Mouse (Mus musculus): ENCODE results near the gene Ltc4s. TPM values are rescaled to one million over a fixed set of nuclear protein-coding genes. Genes with fewer than 3 reads are reported as not detected.

Gene Ltc4s
- total RNA-seq, 2 experiments from 2014 or later, result 0.74 TPM; not detected in 1

DNA sequence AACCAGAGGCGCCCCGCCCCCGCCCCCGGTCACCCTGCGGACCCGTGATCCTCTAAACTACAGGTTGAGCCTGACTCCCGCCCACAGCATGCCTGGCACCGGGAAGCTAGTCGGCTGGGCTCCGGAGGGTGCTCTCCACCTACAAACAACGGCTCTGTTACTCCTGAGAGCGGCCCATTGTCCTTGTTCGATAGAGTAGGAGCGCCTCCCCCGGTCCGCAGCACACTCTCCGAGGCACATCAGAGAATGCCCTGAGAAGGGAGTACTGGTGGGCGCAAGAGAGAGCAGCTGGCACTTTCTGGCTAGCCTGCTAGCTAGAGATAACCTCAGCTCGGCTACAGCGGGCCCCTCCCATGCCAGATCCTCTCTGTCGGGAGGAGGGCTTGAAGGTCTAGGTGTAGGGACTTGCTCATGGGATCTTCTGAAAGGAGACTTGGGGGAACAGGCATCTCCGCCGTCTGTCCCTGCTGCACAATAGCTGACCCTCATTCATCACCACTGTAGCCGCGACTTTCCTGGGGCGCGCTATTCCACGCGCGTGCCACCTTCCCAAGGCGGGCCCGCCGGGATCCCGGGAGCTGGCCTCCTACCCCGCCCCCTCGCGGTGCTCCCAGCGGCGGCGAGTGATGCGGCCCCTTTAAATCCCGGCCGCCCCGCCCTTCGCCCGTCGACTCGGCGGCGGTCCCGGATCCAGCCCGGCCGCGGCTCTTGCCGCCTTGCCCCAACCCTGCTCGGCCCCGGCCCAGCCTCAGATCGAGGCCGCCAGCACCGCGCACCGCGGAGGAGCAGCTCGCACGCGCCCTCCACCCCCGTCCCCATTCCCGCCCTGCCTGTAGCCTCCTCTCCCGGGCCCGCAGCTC is 13.5 kb downstream of the Ltc4s start:
- peak; percentile 80 for ATAC-seq (replicated peaks; ENCODE audit: poor library complexity)

DNA sequence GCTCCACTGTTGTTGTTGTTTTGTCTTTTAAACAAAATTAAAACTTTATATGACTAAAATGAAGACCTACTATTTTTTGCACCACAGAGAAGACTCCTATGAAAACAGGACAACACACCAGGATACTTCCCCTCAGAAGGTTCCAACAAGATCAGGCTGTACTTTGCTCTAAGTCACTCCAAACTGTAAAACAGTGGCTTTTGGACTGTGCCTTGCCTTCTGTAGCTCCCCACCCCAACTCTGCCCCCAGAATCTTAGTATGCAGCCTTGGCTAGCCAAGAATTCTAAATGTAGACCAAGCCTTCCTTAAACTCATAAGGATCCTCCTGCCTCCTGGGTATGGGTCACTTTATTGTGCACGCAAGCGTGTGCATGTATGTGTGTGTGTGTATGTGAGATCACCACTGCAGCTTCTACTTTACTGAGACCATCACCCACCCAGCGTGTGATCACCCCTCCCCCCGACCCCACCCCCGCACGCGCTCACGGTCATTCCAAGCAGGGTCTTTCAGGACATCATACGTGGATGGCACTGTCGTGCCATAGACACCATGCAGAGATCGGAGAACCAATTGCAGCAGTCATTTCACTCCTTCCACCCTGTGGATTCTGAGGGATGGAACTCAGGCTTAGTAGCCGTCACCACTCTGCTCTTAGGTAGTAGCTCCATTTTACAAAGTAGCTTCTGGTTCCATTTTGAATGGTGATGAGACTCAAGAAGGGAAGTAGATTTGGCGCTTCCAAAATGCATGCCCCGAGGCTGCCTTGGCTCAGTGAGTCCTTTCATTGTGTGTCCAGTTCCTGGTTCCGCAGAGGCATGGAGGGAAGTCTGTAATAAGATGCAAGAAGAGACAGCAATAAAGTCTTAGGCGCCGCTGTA is 14.4 kb downstream of the Ltc4s start:
- ATAC-seq (replicated peaks; ENCODE audit: poor library complexity), result no peak

DNA sequence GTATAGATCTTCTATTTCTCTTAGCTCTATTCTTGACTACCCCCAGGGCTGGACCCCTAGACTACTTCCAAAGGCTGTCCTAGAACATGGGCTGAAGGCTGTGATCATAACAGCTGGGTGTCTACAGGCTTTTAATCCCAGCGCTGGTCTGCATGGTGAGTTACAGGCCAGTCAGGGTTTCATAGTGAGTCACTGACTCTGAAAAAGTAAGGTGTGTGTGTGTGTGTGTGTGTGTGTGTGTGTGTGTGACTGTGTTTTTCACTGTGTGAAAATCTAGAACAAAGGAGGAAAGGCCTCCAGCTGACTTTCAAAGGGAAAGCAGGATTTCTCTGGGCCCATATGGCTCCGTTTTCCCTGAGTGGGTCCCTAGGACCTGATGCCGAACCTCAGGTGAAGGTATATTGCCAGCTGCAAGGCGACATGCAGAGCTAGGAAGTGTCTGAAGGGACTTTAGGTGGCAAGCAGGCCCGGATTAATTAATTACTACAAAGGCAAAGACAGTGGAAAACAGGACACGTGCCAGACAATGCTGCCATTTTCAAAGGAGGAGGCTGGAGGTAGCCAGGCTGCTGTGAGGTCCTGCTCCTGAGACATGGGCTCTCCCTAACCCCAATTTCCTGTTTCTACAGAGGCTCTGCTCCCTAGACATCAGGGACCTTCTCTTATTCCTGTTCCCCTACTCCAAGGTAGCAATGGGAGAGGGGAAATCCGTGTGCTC is 15.7 kb downstream of the Ltc4s start:
- no peak for ATAC-seq (replicated peaks; ENCODE audit: poor library complexity)

DNA sequence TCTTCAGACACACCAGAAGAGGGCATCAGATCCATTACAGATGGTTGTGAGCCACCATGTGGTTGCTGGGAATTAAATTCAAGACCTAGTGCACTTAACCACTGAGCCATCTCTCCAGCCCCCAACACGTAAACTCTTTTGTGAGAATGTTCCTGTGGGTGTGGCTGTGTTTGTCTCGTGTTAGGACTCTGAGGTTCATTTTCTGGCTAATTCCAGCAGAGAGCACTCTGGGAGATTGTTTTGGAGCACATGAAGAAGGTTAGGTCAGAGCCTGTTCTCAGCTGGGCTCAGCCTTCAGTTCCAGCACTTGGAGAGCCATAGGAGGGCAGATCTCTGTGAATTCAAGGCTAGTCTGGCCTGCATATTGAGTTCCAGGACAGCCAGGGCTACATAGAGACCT is 18.6 kb downstream of the Ltc4s start:
- ATAC-seq (replicated peaks; ENCODE audit: poor library complexity), result no peak

DNA sequence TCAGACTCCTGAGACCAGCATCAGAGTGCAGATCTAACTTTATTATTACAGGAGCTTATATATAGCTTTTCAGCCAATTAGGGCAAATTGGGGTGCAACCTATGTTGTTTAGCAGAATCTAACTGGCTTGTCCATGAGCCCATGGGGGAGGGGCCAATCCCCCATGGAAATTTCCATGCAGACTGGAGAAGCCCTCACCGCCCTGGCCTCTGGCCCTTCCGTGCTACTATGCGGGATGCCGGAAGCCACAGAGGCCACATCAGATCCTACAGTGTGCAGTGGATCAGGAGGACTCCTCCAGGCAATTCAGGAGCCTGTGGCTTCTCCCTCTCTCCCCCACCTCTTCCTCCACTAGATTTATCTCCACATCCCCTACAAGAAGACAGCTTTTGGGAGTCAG is 20.6 kb downstream of the Ltc4s start:
- ATAC-seq (replicated peaks; ENCODE audit: poor library complexity), result no peak

DNA sequence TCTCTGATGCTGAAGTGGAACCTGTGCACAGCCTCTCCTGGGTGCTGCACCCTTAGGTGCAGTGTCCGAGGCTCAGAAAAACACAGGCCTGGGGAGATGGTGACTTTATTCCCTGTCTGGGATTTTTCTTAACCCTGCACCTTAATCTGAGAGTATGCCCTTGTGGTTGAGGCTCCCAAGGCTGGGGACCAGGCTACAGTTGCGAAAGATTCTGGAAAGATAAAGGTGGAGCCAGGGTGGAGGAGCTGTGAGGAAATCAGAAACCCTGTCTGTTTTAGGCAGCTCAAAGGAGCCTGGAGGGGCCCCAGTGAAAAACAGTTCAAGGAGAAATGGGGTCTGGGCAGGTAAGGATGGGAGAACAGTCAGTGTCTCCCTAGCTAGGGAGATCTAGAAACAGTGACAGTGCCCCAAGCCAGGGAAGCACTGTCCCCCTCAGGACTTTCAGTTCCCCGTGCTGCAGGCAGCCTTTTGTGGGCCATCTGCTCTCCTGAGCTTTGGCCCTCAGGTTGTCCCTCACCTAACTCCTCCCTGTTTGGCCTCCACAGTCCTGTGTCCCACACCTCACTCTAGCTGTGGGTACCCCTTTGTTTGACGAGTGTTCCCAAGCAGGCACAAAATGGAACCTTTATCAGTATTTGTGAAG is 21.6 kb downstream of the Ltc4s start:
- no peak for ATAC-seq (replicated peaks; ENCODE audit: poor library complexity)

DNA sequence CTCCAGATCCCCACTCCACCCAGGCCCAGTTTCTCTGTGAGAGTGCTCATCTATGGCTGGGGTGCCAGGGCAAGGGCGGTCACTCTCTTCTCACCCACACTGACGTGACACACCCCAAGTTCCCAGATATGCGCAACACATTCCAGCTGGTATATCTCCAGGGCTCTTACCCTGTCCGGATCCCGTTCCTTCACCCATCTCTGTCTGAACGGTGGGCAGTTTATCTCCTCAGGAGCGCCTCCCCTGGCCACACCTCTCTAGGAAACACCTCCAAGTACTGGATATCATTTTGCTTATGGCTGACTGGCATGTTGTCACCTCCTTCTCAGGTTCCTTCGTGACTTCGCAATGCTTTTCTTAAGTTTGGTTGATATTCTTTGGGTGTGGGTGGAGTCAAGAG is 22.8 kb downstream of the Ltc4s start:
- no peak for ATAC-seq (replicated peaks; ENCODE audit: poor library complexity)

DNA sequence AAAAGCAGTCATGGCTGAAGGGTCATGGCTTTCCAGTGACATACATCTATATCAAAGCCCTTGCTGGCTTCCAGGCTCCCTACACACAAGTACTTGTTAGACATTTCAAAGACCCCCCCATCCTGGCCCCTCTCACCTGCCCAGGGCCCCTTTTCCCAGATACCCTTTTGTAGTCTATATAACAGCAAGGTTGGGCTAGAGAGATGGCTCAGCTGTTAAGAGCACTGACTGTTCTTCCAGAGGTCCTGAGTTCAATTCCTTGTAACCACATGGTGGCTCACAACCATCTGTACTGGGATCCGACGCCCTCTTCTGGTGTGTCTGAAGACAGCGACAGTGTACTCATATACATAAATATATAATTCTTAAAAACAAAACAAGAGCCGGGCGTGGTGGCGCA is 23.8 kb downstream of the Ltc4s start:
- no peak for ATAC-seq (replicated peaks; ENCODE audit: poor library complexity)

DNA sequence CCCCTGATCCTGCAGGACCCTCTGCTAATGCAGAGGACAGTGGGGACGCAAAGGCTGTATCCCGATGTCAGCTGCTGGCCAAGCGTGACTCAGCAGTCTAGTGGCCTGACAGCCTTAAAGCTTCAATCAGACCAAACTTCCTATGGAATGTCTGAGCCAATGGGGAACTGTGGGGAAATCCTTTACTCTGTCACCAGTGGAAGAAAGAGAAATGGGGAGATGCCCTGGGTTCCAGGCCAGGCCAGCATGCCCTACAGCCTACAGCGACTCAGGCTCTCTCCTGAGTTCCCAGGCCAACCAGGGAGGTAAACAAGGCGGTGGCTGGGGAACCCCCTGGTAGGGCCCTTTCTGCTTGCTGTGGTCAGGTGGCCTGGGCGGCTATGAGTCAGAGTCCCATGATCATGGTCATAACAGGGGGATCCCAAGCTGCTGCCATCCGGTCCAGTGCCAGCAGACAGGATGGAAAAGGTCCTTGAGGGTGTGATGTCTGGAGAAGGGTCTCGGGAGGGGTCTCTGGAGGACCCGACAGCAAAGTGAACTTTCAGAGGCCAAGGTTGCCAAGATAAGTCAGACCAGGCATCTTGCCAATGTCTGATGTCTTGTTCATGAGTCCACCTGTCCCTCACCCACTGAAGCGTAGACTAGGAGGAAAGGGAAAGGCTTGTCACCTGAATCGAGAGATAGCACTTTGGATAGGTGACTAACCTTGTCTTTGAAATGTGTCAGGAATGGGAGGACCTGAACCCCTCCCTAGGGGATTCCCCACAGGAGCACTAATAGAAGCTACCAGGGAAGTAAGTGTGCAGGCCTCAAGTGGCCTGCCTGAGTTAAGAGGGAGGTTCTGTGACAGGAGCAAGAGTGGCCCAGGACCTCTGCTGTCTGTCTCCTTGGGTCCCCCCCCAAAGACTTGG is 25.3 kb downstream of the Ltc4s start:
- ATAC-seq (replicated peaks; ENCODE audit: poor library complexity), result no peak

DNA sequence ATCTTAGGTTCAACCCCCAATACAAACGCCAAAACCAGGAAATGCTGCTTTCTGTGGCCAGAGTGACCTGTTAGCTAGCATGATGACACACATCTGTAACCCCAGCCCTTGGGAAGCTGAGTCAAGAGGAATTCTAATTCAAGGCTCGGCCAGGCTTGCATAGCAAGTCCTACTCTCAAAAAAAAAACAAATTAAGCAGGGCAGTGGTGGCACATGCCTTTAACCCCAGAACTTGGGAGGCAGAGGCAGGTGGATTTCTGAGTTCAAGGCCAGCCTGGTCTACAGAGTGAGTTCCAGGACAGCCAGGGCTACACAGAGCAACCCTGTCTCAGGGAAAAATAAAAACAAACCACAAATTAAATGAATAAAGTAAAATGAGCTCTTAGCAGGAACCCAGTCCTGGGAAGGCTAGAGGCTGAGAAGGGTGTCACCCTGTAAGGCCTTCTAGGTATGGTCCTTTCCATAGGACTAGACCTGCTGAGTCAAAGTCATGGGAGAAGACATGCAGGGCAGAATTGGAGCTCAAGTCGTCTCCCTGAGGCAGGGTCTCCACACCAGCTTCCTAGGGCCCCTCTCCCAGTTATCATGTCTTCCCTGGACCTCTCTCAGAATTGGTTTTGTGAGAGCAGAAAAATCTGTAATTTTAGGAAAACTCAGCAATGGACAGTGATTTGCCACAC is 26.2 kb downstream of the Ltc4s start:
- ATAC-seq (replicated peaks; ENCODE audit: poor library complexity), result no peak

DNA sequence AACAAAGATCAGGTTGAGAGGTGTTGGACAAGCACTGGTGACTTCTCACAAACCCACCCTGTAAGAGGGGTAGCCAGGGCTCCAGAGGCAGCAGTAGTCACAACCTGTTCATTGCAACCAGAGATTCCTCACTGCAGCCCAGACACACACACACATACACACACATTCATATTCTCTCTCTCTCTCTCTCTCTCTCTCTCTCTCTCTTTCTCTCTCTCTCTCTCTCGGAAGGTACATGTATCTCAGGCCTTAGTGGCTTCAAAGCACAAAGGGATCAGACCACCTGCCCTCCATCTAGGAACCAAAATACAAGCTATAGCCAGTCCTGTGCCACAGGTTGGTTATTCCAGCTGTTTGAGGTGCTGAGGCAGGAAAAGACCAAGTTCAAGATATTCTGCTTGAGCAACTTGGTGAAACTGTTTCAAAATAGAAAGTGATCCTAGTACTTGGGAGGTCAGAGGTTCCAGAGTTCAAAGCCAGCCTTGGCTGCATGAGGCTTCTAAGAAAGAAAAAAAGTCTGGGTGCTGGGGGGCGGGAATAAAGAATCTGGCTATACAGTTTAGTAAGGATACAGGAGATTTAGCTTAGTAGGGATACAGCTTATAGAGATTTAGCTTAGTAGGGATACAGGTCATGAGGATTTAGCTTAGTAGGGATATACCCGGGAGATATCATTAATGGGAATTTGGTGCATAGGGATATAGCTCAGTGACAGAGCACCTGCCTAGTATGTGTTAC is 26.9 kb downstream of the Ltc4s start:
- no peak for ATAC-seq (replicated peaks; ENCODE audit: poor library complexity)

DNA sequence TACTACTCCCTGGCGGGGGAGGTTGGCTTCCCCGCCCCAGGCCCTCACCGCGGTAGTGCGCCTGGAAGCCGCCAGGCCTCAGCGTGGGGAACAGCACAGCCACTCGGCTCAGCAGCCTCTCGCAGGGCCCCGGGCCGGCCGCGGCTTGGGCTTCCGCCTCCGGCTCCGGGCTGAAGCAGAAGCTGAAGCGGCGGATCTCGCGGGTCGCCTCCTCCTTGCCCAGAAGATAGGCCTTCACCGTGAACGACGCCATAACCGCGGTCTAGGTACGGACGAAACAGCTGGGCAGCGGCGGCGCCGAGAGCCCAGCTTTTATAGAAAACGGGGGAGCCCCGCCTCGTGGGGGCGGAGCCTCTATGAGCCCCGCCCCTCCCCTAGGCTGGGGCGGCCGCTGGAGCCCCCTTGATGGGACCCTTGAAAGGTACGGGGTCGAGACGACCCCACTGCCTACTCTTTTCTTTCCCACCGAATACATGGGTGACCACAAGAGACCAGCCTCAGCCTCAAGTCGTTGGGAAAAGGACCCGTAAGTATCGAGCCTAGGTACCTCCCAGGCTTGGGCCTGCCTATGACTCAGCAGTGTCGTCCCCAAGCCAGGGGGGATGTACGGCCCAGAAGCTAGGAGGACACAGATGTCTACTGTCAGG is 27.8 kb downstream of the Ltc4s start, which contains the start of the genes Sqstm1 and Mgat4b:
Gene Sqstm1 (minus strand): TSS at position 323 of the 647 bp plus-strand sequence.
Gene Mgat4b (plus strand): TSS at position 386 of the 647 bp plus-strand sequence.
- peak; percentile 58 for ATAC-seq (replicated peaks; ENCODE audit: poor library complexity)

DNA sequence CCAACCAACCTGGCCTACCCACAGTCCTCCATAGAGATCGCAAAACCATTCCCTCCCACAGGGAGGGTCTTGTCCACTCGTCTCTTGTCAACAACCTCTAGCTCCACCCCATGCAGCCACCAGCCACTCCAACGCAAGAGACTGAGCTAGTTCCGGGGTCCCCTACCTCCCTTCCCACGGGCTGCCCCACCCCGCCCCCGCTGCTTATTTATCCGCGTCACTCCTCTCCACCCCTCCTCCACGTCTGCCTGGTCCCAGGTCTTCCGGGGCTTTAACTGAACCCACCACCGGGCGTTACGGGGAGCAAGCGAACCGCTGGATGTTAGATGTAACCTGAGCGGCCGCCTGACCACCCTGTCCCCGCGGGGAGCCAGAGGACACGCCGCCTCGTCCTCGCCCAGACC is 28.3 kb downstream of the Ltc4s start:
- ATAC-seq (replicated peaks; ENCODE audit: poor library complexity), result peak; percentile 87

DNA sequence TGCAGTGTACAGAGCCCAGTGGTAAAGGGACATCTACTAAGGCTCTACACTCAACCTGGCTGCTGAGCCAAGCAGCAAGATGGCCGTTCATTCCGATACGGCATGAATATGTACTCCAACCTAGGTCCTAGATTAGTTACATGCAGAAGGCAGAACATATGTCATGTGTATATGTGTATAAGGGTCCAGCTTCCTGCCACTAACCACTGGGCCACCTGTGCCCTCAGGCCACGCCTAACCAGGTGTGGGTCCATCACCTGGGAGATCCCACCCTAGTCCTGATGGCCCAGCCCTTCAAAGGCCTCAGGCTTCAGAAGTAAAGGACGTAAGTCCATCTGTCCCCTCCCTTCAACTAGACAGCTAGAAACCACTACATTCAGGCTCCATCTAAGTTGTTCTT is 30.4 kb downstream of the Ltc4s start:
- ATAC-seq (replicated peaks; ENCODE audit: poor library complexity), result no peak

DNA sequence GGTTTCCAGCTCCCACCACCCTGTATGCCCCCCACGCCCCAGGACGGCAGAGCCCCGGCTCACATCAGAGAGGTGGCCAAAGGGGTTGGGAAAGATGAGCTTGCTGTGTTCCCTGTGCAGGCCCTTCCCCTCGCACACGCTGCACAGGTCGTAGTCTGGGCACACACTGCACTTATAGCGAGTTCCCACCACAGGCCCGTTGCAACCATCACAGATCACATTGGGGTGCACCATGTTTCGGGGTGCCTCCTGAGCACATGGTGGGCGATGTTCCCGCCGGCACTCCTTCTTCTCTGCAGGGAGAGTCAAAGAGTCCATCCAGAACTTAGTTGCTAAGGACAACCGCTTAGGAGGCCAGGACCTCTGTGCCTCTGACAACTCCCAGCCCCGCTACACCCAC is 31.1 kb downstream of the Ltc4s start:
- ATAC-seq (replicated peaks; ENCODE audit: poor library complexity), result no peak

DNA sequence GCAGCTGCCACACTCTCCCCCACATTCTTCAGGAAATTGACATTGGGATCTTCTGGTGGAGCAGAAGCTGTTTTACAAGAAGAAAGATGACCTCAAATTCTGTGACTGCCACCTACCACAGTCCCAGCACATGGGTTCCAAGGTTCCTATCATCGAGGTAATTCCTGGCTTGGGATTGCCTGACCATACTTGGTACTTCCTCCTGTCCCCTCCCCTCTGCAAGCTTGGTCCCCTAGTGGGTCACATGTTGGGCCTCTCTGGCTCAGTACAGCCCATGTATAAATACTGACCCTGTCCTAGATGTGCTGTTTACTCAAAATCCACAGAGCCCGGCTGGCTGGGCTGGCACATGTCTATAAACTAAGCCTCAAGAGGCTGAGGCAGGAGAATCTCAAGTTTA is 32.4 kb downstream of the Ltc4s start:
- no peak for ATAC-seq (replicated peaks; ENCODE audit: poor library complexity)

DNA sequence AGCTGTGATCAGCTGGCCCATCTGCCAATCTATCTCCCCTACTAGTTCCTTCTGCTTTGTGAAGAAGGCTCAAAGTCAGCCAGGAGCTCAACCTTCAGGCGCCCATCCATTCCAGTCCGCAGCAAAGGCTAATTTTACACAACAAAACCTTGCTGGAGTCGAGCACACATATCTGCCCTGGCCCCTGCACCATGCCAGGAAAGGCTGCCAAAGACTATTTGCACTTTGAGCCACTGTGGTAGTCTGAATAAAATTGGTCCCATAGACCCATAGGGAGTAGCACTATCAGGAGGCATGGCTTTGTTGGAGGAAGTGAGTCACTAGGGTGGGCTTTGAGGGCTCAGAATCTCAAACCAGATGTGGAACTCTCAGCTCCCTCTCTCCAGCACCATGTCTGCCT is 33.0 kb downstream of the Ltc4s start:
- no peak for ATAC-seq (replicated peaks; ENCODE audit: poor library complexity)

DNA sequence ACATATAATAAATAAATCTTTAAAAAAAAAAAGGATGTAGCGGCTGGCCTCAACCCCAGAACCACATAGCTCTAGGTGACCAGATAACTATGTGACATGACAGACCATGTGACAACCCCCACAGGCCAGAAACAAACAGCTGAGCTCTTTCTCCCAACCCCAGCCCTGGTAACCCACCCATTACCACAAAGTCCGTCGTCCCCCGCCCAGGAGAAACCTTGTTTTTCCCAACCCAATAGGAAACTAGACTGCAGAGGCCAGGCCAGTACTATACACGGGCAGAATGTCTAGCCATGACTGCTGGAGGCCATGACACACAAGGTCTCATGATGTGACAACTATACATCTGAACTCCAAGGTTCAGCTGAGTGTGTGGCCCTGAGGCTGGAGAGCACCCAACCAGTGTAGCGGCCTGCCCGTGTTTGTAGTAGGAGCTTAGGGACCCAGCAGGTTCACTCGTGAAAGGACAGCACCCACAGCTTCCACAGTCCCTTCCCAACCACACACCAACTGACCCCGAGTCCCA is 35.1 kb downstream of the Ltc4s start:
- no peak for ATAC-seq (replicated peaks; ENCODE audit: poor library complexity)

All from megakaryocyte progenitor cell, adult 5-6 weeks (primary cell).